Mouse (Mus musculus): ENCODE data around the gene Pif1. TPM values are rescaled to one million over a fixed set of nuclear protein-coding genes. Genes with fewer than 3 reads are reported as not detected.

The Pif1 gene
- total and polyA plus RNA-seq, 3 experiments, result 14.9 to 15.5 TPM; not detected in 1

DNA sequence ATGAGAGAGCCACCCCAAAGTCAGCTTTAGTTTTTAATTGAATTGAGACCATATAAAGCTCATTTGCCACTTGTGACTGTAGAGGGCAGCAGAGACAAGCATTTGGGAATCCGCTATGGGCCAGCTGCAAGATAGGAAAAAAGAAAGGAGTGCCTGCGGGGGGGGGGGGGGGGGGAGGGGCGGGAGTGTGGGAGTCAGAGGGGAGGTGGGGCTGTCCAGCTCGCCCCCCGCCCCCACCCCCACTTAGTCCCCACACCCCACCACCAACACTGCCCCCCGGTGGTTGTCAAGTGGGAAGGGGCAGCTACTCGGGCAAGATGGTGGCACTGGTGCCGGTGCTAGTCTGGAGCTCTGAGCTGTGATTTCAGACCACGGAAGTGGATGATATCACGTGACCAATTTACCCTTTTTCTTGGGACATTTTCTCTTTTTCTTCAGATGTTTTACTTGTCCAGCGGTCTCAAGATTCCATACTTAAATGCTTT, 11.8 kb downstream of the Pif1 start (continued):
- no peak for TF ChIP-seq RCOR1 (IDR thresholded peaks at IDR 0.05; ENCODE audit: low read depth, low read length)
- no peak for TF ChIP-seq POLR2AphosphoS5 (IDR thresholded peaks at IDR 0.05; ENCODE audit: borderline replicate concordance, low read depth, low read length)
- TF ChIP-seq RAD21 (IDR thresholded peaks at IDR 0.05; ENCODE audit: low read depth, low read length), result peak; percentile 67
- TF ChIP-seq KAT2A (conservative IDR thresholded peaks at IDR 0.05; ENCODE audit: low read depth, low read length), result no peak
- no peak for TF ChIP-seq CHD1 (IDR thresholded peaks at IDR 0.05; ENCODE audit: low read depth, low read length)

DNA sequence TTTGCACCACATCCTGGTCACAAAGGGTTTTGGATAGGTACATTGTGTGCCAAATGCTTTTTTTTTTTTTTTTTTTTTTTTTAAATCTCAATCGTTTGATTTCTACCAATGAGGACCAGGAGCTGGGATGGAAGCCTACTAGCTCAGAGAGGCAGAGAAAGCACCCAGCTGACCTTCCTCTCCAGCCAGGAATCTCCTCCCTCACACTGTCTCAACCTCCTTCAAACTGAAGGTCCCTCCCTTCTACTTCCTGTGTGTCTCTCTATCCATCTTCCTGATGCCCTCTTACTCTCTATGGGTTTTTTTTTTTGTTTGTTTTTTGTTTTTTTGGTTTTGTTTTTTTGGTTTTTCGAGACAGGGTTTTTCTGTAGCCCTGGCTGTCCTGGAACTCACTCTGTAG, 14.0 kb downstream of the Pif1 start:
- no peak for DNase-seq (ENCODE audit: low read depth, low spot score)
- H3K27me3 ChIP-seq (ENCODE audit: control insufficient read depth in 1 of 2, insufficient read depth in 2 of 2, low read length in 2 of 2), result no peaks in the 10 kb centered on the region
- H3K79me2 ChIP-seq (ENCODE audit: control insufficient read depth, insufficient read depth, low read length, poor library complexity), result no peaks in the 10 kb centered on the region
- no peak overlapping the region for H3K4me3 ChIP-seq (ENCODE audit: control insufficient read depth in 1 of 2, insufficient read depth in 1 of 2, low read depth in 2 of 2, low read length in 2 of 2)
- no peak overlapping the region for H3K9ac ChIP-seq (ENCODE audit: control insufficient read depth, low read depth, low read length, poor library complexity, severe bottlenecking)
- H3K27ac ChIP-seq (ENCODE audit: control insufficient read depth, low read depth, low read length), result no peak overlapping the region
- no peak for TF ChIP-seq ZKSCAN1 (IDR thresholded peaks at IDR 0.05; ENCODE audit: low read depth, low read length)
- no peak for TF ChIP-seq NELFE (IDR thresholded peaks at IDR 0.05; ENCODE audit: low read depth, low read length)
- TF ChIP-seq POLR2A (IDR thresholded peaks at IDR 0.05; ENCODE audit: control insufficient read depth in 1 of 2, insufficient read depth in 1 of 2, low read depth in 1 of 2, low read length in 2 of 2, poor library complexity in 1 of 2), result no peak
- no peak for TF ChIP-seq TAL1 (IDR thresholded peaks at IDR 0.05; ENCODE audit: low read length)
- no peak for TF ChIP-seq ETS1 (IDR thresholded peaks at IDR 0.05; ENCODE audit: low read depth, low read length)
- 0 out of 2 replicates have a peak, but pooled peaks have one; percentile 20 for TF ChIP-seq HCFC1 (IDR thresholded peaks at IDR 0.05; ENCODE audit: low read depth, low read length)
- H3K36me3 ChIP-seq (ENCODE audit: control insufficient read depth in 1 of 2, insufficient read depth in 2 of 2, low read length in 2 of 2), result peaks cover 0 to 4% of the 10 kb centered on the region in 2 experiments; a peak in 2 of 4 replicates
- no peaks in the 10 kb centered on the region for H3K9me3 ChIP-seq (replicated peaks; ENCODE audit: insufficient read depth, low read length)
- H3K4me1 ChIP-seq (ENCODE audit: control insufficient read depth in 1 of 2, insufficient read depth in 2 of 2, low read length in 2 of 2), result peaks cover 0 to 4% of the 10 kb centered on the region in 2 experiments; a peak in 2 of 4 replicates

- no peak overlapping the region for H3K27ac ChIP-seq (ENCODE audit: control insufficient read depth, low read depth, low read length)
- peak; percentile 47 for DNase-seq (ENCODE audit: low read depth, low spot score)
- peaks cover 0 to 4% of the 10 kb centered on the region in 2 experiments; a peak in 2 of 4 replicates for H3K4me1 ChIP-seq (ENCODE audit: control insufficient read depth in 1 of 2, insufficient read depth in 2 of 2, low read length in 2 of 2)
- H3K4me3 ChIP-seq (ENCODE audit: control insufficient read depth in 1 of 2, insufficient read depth in 1 of 2, low read depth in 2 of 2, low read length in 2 of 2), result no peak overlapping the region
- H3K9ac ChIP-seq (ENCODE audit: control insufficient read depth, low read depth, low read length, poor library complexity, severe bottlenecking), result no peak overlapping the region
- no peaks in the 10 kb centered on the region for H3K79me2 ChIP-seq (ENCODE audit: control insufficient read depth, insufficient read depth, low read length, poor library complexity)
- H3K9me3 ChIP-seq (replicated peaks; ENCODE audit: insufficient read depth, low read length), result no peaks in the 10 kb centered on the region
- peak; percentile 51 to 79 (median 73) for TF ChIP-seq CTCF (IDR thresholded peaks at IDR 0.05 in 2 of 3, conservative IDR thresholded peaks at IDR 0.05 in 1 of 3; ENCODE audit: control insufficient read depth in 1 of 3, insufficient read depth in 1 of 3, low read depth in 2 of 3, low read length in 3 of 3, poor library complexity in 1 of 3, severe bottlenecking in 1 of 3)
- no peak for TF ChIP-seq MAFK (IDR thresholded peaks at IDR 0.05; ENCODE audit: borderline replicate concordance, low read depth, low read length)
- no peak for TF ChIP-seq MYC (IDR thresholded peaks at IDR 0.05; ENCODE audit: low read depth, low read length)
- TF ChIP-seq ZC3H11A (IDR thresholded peaks at IDR 0.05; ENCODE audit: low read depth, low read length), result 0 out of 2 replicates have a peak, but pooled peaks have one; percentile 11
- TF ChIP-seq RAD21 (IDR thresholded peaks at IDR 0.05; ENCODE audit: low read depth, low read length), result peak; percentile 35
- TF ChIP-seq SMC3 (IDR thresholded peaks at IDR 0.05; ENCODE audit: low read depth, low read length), result peak; percentile 30; the same call in 1 of the 2 replicates
- H3K36me3 ChIP-seq (ENCODE audit: control insufficient read depth in 1 of 2, insufficient read depth in 2 of 2, low read length in 2 of 2), result peaks cover 0 to 4% of the 10 kb centered on the region in 2 experiments; a peak in 2 of 4 replicates
- no peaks in the 10 kb centered on the region for H3K27me3 ChIP-seq (ENCODE audit: control insufficient read depth in 1 of 2, insufficient read depth in 2 of 2, low read length in 2 of 2)
These were observed 16.6 kb downstream of the Pif1 start for GRCm38 (mm10) chr9:65603401-65604102.

Data from MEL (cell line).